Mouse (Mus musculus) urinary bladder, postnatal 14 days (tissue): ENCODE results near the gene Gm438.
A peak's percentile ranks its signal among the peaks of the same experiment; 100 is the strongest.
"Not testable (repeated sequence)": the region's sequence is repeated elsewhere in the genome, so short reads cannot be mapped to it uniquely, and the experiment has no call there.

Experiments used
- DNase-seq: peaks from one replicate; pipeline ENCODE4 v3.0.0; 2021; ENCODE audit warnings: low spot score

Gene Gm438

DNA sequence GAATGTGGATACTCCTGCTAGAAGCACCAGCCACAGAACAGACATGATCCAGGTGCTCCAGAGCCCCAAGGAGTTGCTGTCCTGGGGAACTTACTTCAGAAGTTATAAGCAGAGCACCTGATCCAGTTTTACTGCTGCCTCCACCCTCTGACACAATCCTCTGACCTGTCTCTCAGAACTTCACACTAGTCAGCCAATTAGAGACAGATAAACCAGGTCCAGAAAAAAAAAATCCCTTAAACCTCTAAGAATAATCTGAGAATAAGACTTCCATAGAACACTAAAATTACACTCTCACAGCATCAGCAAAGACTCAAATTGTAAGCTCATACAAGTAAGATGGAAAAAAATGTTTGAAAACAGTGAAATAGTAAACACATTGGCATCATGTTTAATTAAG, at the start of gene Gm438:
Gene Gm438, minus strand, starts transcription at position 101 of the 400 bp plus-strand sequence.
- DNase-seq = no peak

DNA sequence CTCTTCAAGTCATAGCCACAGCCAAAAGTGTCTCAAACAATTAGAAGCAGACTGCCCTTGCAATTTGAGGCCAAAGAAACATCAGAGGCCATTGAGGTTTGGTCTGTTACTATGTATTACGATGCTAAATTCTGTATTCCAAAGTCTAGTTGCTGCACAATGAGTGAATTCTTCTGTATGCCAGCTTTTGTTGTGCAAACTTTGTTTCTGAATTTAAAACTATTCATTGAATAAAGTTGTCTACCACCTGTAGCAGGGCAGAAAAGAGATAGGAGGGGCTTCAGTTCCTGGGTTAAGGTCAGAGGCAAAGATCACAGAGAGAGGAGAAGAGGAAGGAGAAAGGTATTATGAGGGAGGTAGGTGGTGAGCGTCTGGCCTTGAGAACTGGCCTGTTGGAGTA, 38.3 kb upstream of the Gm438 start:
- no peak for DNase-seq

DNA sequence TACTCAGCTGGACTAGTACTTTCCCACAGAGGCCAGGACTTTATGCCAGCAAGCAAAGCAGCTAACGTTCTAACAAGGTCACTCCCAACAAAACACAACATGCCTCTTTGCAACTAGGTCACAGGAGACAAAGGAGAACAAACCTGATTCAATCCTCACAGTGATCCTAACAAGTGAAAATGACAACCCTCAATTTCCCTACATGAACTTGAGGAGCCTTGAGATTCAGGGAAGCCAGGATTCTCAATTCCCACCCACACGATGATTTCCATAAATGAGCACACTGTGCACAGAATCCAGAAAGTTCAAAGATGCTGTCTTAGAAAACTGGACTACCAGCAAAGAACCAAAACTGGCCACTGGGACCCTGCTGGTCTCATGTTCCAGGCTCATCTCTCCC, 37.6 kb upstream of the Gm438 start:
- no peak for DNase-seq

DNA sequence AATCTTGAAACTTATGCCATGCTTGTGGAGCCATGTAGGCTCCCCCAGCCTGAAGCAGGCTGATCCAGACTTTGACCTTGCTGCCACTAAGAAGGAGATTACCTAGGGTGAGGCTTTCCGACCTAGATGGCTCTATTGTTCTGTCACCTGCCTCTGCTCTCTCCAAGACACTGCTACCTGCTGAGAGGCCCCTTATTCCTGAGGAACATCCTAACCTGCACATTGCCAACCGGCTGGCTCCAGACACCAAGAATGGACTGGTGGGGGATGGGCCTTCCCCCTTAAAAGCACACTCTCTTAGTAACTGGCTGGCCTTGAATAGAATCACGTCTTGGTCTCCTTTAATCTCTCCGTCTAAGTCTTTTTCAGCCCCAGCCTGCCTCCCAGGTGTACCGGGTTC, 20.8 kb upstream of the Gm438 start:
- not testable (repeated sequence) for DNase-seq

DNA sequence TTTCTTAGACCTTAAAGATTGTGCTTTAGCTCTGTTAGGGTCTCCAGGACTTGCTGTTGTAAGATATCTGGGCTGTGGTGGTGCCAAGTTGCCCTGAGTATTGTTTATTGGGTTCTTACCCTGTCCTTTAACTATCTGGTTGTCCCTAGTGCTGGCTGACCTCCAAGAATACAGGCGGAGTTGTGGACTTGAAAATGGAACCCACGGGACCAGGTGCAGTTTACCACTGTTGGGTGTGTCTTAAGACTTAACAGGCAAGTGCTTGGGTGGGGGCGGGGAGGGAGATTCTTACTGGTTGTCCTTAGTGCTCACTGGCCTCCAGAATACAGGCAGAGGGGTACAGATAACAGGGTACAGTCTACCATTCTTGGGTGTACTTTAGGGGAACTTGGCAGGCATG, 17.2 kb upstream of the Gm438 start:
- no peak for DNase-seq

DNA sequence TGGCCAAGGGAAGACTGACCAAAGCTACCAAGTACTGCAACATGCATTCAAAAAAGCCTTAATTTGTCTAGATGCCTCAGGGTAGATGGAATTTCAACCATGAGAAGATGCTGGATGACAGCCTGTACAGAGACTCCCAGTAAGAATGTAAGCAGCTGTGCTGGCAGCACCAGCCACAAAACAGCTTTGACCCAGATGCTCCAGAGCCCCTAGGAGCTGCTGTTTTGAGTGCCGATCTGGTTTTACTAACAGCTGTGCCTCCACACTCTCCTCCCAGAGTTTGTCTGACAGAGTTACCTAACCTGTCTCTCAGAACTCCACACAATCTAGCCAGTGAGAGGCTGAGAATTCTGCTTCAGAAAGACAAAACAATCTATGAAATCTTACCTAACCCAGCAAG, 3.8 kb upstream of the Gm438 start:
- no peak for DNase-seq

DNA sequence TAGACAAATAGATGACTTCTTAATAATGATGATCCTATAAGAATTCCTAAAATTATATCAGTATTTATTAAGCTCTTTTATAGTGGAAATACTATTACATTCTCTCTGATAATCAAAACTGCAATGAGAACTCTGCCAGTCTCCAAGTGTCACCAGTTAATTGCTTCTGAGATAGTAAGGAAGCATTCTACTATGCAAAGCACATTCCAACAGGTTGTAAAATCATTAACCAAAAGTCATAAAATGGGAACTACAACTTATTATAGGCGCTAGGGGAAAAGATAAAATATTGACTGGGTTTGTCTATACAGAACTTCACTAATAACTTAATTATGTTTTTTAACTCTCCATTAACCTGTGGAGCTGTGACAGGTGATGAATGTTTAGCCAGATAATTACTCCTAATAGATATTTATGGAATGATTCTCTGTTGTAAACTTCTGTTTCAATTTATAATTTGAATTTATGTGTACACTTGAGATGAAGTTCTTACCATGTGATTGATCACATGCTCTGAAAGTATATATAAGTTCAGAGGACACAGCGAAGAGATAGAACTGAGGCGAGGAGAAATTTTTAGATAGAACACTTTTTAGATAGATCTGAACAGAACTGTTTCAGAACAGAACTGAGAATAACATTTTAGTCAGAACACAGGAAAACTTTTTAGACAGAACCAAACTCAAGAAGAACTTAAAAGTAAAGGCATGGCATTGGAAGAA, 3.7 kb downstream of the Gm438 start:
- DNase-seq = no peak

DNA sequence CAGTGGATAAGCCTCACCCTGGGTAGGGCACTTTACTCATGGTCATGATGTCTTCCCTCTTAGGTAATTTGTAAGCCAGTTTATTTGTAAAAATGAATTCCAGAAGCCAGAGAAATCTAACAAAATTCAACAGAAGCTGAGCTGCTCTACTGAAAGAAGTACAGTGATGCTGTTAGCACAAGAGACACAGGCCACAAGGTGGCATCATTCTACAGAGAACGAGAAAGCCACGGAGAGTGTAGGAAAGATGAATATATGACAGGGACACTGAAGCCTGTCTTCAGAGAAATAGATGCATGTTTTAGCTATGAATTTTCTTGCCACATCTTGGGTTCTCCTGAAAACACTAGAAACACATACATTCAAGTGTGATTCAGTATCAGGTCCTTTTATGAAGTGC, 20.7 kb downstream of the Gm438 start:
- peak; percentile 69 for DNase-seq

DNA sequence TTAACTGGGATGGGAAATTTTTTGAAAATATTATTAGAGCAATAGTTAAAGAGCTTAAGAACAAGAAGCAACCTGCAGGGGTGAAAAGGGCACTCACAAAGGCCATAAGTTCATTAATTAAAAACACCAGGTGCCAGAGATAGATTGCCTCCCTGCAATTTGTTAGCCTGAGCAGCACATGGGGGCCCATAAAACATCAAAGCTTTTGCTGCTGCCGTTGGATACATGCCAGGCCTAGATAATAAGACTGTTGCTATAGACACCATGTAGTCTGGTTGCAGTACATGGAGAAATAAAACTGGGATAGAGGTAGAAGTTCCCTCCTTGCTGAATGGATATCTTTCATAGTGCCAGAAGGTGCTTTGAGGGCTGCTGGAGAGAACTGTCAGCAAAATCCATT, 37.2 kb downstream of the Gm438 start:
- no peak for DNase-seq
